Mouse (Mus musculus): ENCODE measurements at regions not wholly inside any gene's neighbourhood (a gene's known extent, or its start where the extent isn't known, plus 50 kb on each side); places are given as distances from the start of the nearest gene placed in this dataset.

GRCm38 (mm10) chr2:99060726-99061125 lies 393.6 kb upstream of the Gm10800 start:
- no peak for DNase-seq (ENCODE audit: low spot score in 2 of 2)

- no peak for DNase-seq (ENCODE audit: low spot score in 2 of 2)
Measured at GRCm38 (mm10) chr2:99046557-99047233, 379.6 kb upstream of the Gm10800 start.

- no peak for DNase-seq (ENCODE audit: low spot score in 2 of 2)
Measured at GRCm38 (mm10) chr2:98996621-98997020, 329.5 kb upstream of the Gm10800 start.

- peak in 1 of 2 experiments; percentile 19 for DNase-seq (ENCODE audit: low spot score in 2 of 2)
Measured at GRCm38 (mm10) chr2:98995456-98995855, 328.4 kb upstream of the Gm10800 start.

GRCm38 (mm10) chr2:98954585-98954984 lies 287.5 kb upstream of the Gm10800 start:
- DNase-seq (ENCODE audit: low spot score in 2 of 2): no peak

All from layer of hippocampus, adult 18-20 months (tissue).